Mouse (Mus musculus) heart, postnatal 0 days (tissue): Measurements from ENCODE around the gene Ikbke. TPM values are rescaled to one million over a fixed set of nuclear protein-coding genes. Genes with fewer than 3 reads are reported as not detected.

Experiments
- ATAC-seq: fragments of 200-750 bp; cut with Nextera tagmentation; 2 replicates; pipeline ENCODE4 v1.8.0; 2017; ENCODE audit warnings: low read depth, moderate number of reproducible peaks, moderate library complexity; ENCODE audit not compliant: insufficient read depth
- DNase-seq: peaks from one replicate; pipeline ENCODE4 v3.0.0-alpha.2; 2016; ENCODE audit warnings: low spot score
- H3K27ac ChIP-seq: fragments of 300-500 bp; sonication (generic); 2 replicates; pipeline ENCODE4 v1.5.1; 2014; ENCODE audit warnings: low read depth, mild to moderate bottlenecking
- H3K27me3 ChIP-seq: fragments of 300-500 bp; sonication (generic); 2 replicates; pipeline ENCODE4 v1.6.1; 2014; ENCODE audit warnings: low read length, mixed read lengths; ENCODE audit not compliant: control insufficient read depth, insufficient read depth
- H3K36me3 ChIP-seq: fragments of 300-500 bp; sonication (generic); replicated peaks from 2 replicates; pipeline ENCODE4 v1.6.1; 2014; ENCODE audit warnings: low read length, mixed read lengths; ENCODE audit not compliant: control insufficient read depth, insufficient read depth
- H3K4me1 ChIP-seq: fragments of 300-500 bp; sonication (generic); 2 replicates; pipeline ENCODE4 v1.6.1; 2014; ENCODE audit warnings: antibody characterized with exemption; ENCODE audit not compliant: control insufficient read depth, insufficient read depth
- H3K4me2 ChIP-seq: fragments of 300-500 bp; sonication (generic); 2 replicates; pipeline ENCODE4 v1.6.1; 2014; ENCODE audit warnings: low read depth, mild to moderate bottlenecking, low read length, moderate library complexity
- H3K4me3 ChIP-seq: fragments of 300-500 bp; sonication (generic); 2 replicates; pipeline ENCODE4 v1.5.1; 2014; ENCODE audit warnings: low read depth, low read length
- H3K9ac ChIP-seq: fragments of 300-500 bp; sonication (generic); replicated peaks from 2 replicates; pipeline ENCODE4 v1.6.1; 2014; ENCODE audit warnings: low read depth, low read length, mixed read lengths
- H3K9me3 ChIP-seq: fragments of 300-500 bp; sonication (generic); replicated peaks from 2 replicates; pipeline ENCODE4 v1.6.1; 2016; ENCODE audit warnings: low read length; ENCODE audit not compliant: control insufficient read depth
- CTCF ChIP-seq: IDR thresholded peaks from 2 replicates; pipeline ENCODE4 v1.5.1; 2016; ENCODE audit warnings: antibody characterized with exemption, control low read depth, low read depth
- EP300 ChIP-seq: IDR thresholded peaks from 2 replicates; pipeline ENCODE4 v1.6.1; 2016; ENCODE audit warnings: antibody characterized with exemption, low read depth
- WGBS: fragments of 180-500 bp; shearing (Covaris S2); extraction: QIAGEN DNeasy Blood & Tissue Kit; methylation state at CpG from one replicate; pipeline ENCODE4 v1.1.7; 2014; 5-methylcytosine and 5-hydroxymethylcytosine counted together
- polyA plus RNA-seq: library from polyadenylated mRNA; unstranded; fragments of >200 nt; fragmentation: Nextera tagmentation; extraction: Ambion mirVana; gene quantifications from 2 replicates; pipeline ENCODE4 v1.2.1, GENCODE M21; 2015
- total RNA-seq: library from RNA; depleted of rRNA; stranded (reverse); fragments of >200 nt; gene quantifications from 2 replicates; pipeline ENCODE4 v1.2.3, GENCODE M21; 2014; ENCODE audit warnings: low replicate concordance

The Ikbke gene
- total and polyA plus RNA-seq, 2 experiments from 2014 or later = 1.5 to 2.6 TPM

- H3K4me3 ChIP-seq = no peak overlapping the region
- DNase-seq (no peak), ATAC-seq (no peak)
- no peak overlapping the region for H3K9ac ChIP-seq
- WGBS = 56% methylated on average over 4 of the region's 4 CpGs
- H3K36me3 ChIP-seq = 0 out of 2 replicates have a peak, but pooled peaks cover 7% of the 10 kb centered on the region
- H3K9me3 ChIP-seq = no peaks in the 10 kb centered on the region
- no peak overlapping the region for H3K27ac ChIP-seq
- TF ChIP-seq EP300 = no peak
- TF ChIP-seq CTCF = no peak
- H3K27me3 ChIP-seq = no peaks in the 10 kb centered on the region
- H3K4me2 ChIP-seq = no peak overlapping the region
- no peaks in the 10 kb centered on the region for H3K4me1 ChIP-seq
Observed at GRCm38 (mm10) chr1:131281731-131282130, 2.3 kb upstream of the Ikbke start.

GRCm38 (mm10) chr1:131280280-131280679, 874 bp upstream of the Ikbke start:
- 34% methylated on average over 3 of the region's 3 CpGs for WGBS
- Histone ChIP-seq H3K27me3 (no peaks in the 10 kb centered on the region), H3K9me3 (no peaks in the 10 kb centered on the region), H3K4me1 (no peaks in the 10 kb centered on the region), H3K4me3 (no peak overlapping the region), H3K36me3 (no peaks in the 10 kb centered on the region), H3K4me2 (no peak overlapping the region), H3K9ac (no peak overlapping the region), H3K27ac (no peak overlapping the region)
- no peak for ATAC-seq
- DNase-seq = no peak
- TF ChIP-seq EP300 (no peak), CTCF (no peak)

GRCm38 (mm10) chr1:131278606-131279455, 575 bp downstream of the Ikbke start:
- DNase-seq (no peak), ATAC-seq (no peak)
- no peaks in the 10 kb centered on the region for H3K4me1 ChIP-seq
- no peak for TF ChIP-seq EP300
- no peak for TF ChIP-seq CTCF
- no peaks in the 10 kb centered on the region for H3K36me3 ChIP-seq
- 33% methylated on average over 8 of the region's 8 CpGs for WGBS
- peak overlapping the region; percentile 6; the same call in 1 of the 2 replicates for H3K9ac ChIP-seq
- H3K27me3 ChIP-seq = no peaks in the 10 kb centered on the region
- H3K4me2 ChIP-seq = peak overlapping the region; percentile 51
- no peak overlapping the region for H3K27ac ChIP-seq
- H3K9me3 ChIP-seq = no peaks in the 10 kb centered on the region
- H3K4me3 ChIP-seq = peak overlapping the region; percentile 33

GRCm38 (mm10) chr1:131276831-131277230, 2.6 kb downstream of the Ikbke start:
- Histone ChIP-seq H3K9me3 (no peaks in the 10 kb centered on the region), H3K9ac (no peak overlapping the region), H3K4me2 (no peak overlapping the region), H3K4me3 (no peak overlapping the region), H3K36me3 (no peaks in the 10 kb centered on the region), H3K4me1 (no peaks in the 10 kb centered on the region), H3K27ac (no peak overlapping the region), H3K27me3 (no peaks in the 10 kb centered on the region)
- TF ChIP-seq CTCF = no peak
- TF ChIP-seq EP300 = no peak
- DNase-seq = no peak
- no peak for ATAC-seq

GRCm38 (mm10) chr1:131275577-131275976, 3.8 kb downstream of the Ikbke start:
- H3K27me3 ChIP-seq = no peaks in the 10 kb centered on the region
- TF ChIP-seq EP300 = no peak
- H3K4me3 ChIP-seq = no peak overlapping the region
- H3K36me3 ChIP-seq = no peaks in the 10 kb centered on the region
- H3K27ac ChIP-seq = no peak overlapping the region
- H3K4me1 ChIP-seq = no peaks in the 10 kb centered on the region
- no peak for DNase-seq
- no peaks in the 10 kb centered on the region for H3K9me3 ChIP-seq
- 64% methylated on average over 14 of the region's 14 CpGs for WGBS
- H3K4me2 ChIP-seq = no peak overlapping the region
- no peak for ATAC-seq
- no peak overlapping the region for H3K9ac ChIP-seq
